Mouse (Mus musculus) heart, adult 10 weeks (tissue): ENCODE results near the gene Wdcp. TPM values are rescaled to one million over a fixed set of nuclear protein-coding genes. Genes with fewer than 3 reads are reported as not detected.

Experiments used
- polyA plus RNA-seq: library from polyadenylated mRNA; stranded (reverse); fragments of 350-450 nt; fragmentation: Illumina TruSeq; extraction: RNeasy Lipid Tissue Mini Kit (QIAGEN cat#74804); gene quantifications from one replicate; pipeline ENCODE4 v1.2.3, GENCODE M21; 2014; ENCODE audit warnings: low read depth, low replicate concordance

Wdcp gene
- polyA plus RNA-seq = 7.7 TPM

GRCm38 (mm10) chr12:4842890-4843597, at the start of gene Wdcp:
TSS of gene Wdcp (plus strand) at chr12:4843303.

GRCm38 (mm10) chr12:4817361-4818101, 25.6 kb upstream of the Wdcp start, which contains the start of gene Sf3b6:
TSS of gene Sf3b6 (plus strand) at chr12:4817544.

GRCm38 (mm10) chr12:4841392-4841887, 1.7 kb upstream of the Wdcp start, which contains the start of gene Fkbp1b:
TSS of gene Fkbp1b (minus strand) at chr12:4841591.

GRCm38 (mm10) chr12:4874161-4874927, 31.2 kb downstream of the Wdcp start, which contains the start of gene Mfsd2b:
TSS of gene Mfsd2b (minus strand) at chr12:4874359.

GRCm38 (mm10) chr12:4906951-4907906, 64.1 kb downstream of the Wdcp start, which contains the start of gene Ubxn2a:
TSS of gene Ubxn2a (minus strand) at chr12:4907705.

Other genes with a start within 250 kb of the Wdcp start
- gene Fam228a, start 104.9 kb upstream of the Wdcp start, polyA plus RNA-seq = 0.26 TPM
- gene Pfn4, start 74.3 kb upstream of the Wdcp start, polyA plus RNA-seq = 3.0 TPM
- gene Fam228b, start 74.0 kb upstream of the Wdcp start, polyA plus RNA-seq = 5.4 TPM
- gene Sf3b6, start 25.8 kb upstream of the Wdcp start, polyA plus RNA-seq = 45.5 TPM
- gene Fkbp1b, start 1.7 kb upstream of the Wdcp start, polyA plus RNA-seq = 1.7 TPM
- 1.7 TPM for gene Mfsd2b, start 31.1 kb downstream of the Wdcp start, polyA plus RNA-seq
- gene Ubxn2a, start 64.4 kb downstream of the Wdcp start, polyA plus RNA-seq = 71.5 TPM
- 6.7 TPM for gene Atad2b, start 74.0 kb downstream of the Wdcp start, polyA plus RNA-seq